Mouse (Mus musculus) B cell, adult 2 months (primary cell): Measurements from ENCODE around the gene Nubp1.

Experiments
- DNase-seq, 2 experiments: peaks; one replicate each; pipeline ENCODE4 v3.0.0; 2022

Nubp1 gene

DNA sequence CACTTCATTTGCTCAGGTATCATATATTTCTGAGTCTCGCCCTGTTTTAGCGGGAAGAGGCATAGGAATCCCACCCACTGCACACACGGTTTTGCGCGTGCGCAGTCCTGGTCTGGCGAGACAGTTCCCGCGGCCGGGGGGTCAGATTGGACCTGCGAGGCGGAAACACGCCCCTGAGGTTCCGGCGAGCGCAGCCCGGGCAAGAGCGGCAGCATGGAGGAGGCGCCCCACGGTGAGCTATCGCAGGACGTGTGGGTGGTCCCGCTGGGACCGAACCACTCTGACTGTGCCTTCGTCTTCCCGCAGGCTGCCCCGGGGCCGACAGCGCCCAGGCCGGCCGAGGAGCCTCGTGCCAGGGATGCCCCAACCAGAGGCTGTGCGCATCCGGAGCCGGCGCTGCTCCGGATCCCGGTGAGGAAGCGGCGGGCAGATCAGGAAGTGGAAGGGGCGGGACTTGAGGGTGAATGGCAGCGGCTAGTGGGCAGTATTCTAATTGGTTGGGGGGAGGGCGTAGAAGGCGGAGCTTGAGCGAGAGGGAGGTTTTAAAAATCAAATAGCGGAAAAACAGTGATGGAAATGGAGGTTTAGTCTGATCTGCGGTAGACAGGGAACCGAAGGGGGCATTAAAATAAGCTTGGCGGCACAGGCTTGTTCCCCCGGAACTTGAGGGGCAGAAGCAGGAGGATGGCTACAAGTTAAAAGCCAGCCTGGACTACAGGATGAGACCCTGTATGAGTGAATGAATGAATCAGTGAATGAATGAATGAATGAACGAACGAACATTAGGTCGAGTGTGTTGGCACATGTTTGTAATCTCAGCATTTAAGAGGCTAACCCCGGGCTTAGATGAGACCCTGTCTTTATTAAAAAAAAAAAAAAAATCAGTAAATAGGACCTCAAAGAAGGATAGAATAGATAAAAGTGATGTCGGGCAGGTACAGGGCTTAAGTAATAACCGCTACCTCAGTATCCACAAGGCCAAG is at the start of gene Nubp1:
Gene Nubp1 (plus strand): TSS at position 185 of the 983 bp plus-strand sequence.
- peak; percentile 92 for DNase-seq

- no peak for DNase-seq
Observed at GRCm38 (mm10) chr16:10363061-10363460, 48.7 kb upstream of the Nubp1 start.

DNA sequence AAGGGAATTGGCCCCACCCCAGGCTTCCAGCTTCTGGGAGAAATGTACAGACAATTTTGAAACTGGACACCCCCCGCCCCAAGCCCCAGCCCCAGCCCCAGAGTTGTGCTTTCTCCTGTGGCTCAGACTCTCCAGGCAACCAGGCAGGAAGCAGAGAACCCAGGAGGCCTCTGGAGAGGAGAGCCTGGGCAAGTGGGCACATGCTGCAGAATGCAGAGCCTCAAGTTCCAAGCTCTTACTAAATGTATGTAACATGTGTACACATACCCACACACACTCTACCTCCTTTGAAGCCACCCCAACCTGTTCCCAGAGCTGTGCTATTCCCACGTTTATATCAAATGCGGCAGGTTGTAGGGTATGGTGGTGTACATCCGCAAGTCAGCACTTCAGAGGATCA is 46.0 kb upstream of the Nubp1 start:
- no peak for DNase-seq

- DNase-seq: no peak
Observed at GRCm38 (mm10) chr16:10366240-10367217, 45.2 kb upstream of the Nubp1 start.

DNA sequence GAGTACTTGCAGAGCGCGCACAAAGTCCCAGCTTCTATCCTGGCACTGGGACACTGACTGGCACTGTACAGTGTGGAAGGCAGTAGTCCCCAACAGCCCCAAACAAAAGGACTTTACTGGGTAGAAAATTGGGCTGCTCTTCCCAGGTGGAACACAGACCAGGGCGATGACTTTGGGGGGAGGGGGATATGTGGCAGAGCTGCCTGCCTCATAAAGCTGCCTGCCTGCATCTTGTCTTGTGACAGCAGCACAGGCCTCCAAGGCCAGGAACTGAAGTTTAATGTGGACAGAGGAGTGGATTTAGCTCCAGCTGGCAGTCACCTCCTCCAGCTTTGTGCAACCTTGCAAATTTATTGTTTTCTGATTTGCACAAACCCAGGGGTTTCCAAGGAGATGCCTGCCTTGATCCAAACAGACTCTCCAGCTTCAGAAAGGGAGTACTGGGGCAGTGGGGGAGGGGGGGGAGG is 42.2 kb upstream of the Nubp1 start:
- DNase-seq: no peak

DNA sequence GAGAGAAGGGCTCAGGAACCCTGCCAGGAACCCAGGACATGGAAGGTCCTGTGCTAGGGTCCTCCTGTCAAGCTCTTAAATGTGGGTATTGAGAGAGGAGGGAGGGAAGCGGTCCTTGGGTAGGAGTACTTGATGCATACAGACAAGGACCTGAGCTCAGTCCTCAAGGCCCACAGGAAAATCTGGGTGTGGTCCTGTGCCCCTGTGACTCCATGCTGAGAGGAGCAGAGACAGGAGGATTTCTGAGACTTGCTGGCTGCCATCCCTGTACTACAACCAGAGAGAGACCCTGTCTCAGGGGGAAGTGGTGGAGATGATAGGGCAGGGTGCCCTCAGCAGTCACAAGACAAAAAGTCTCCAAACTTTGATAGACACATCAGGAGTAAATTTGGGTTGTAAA is 41.8 kb upstream of the Nubp1 start:
- DNase-seq: no peak

DNA sequence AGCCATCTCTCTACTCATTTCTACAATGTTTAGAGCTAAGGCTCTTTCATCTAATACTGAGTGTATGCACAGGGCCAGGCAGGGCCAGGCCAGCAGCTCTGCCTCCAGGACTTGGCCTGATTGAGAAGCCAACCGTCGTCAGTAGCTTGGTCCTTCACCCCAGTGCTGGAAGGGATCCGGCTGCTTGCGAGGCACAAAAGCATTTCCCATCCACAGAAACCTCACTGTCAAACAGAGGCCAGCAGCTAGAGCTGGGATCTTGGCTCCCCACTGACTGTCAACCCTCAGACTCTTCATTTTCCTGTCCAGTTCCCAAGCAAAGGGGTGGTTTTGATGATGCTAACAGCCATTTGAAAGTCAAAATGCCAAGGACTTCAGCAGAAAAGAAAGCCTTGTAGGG is 39.4 kb upstream of the Nubp1 start:
- DNase-seq: no peak

- no peak for DNase-seq
Observed at GRCm38 (mm10) chr16:10374254-10375011, 37.3 kb upstream of the Nubp1 start.

GRCm38 (mm10) chr16:10377286-10377685 is 34.5 kb upstream of the Nubp1 start:
- no peak for DNase-seq

DNA sequence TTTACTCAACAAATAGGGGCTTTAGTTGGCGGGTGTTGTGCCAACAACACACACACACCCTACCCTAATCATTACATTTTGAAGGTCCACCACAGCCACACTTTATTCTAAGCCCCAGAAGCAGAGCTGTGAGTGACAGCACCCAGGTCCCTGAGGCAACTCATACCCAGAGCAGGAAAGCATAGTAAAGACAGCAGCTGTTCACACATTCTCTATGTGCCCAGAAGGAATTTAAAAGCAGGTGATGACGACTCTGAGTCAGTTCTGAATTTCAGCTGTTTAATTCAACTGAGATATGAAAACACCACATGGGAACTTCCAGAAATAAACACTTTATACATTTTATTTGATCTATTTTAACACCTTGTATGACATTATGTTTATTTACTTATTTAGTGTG is 32.2 kb upstream of the Nubp1 start:
- DNase-seq: no peak

GRCm38 (mm10) chr16:10384060-10384497 is 27.7 kb upstream of the Nubp1 start:
- peak; percentile 51 to 52 for DNase-seq

- no peak for DNase-seq
Observed at GRCm38 (mm10) chr16:10384544-10384943, 27.2 kb upstream of the Nubp1 start.

- DNase-seq: no peak
Observed at GRCm38 (mm10) chr16:10385261-10385660, 26.5 kb upstream of the Nubp1 start.

DNA sequence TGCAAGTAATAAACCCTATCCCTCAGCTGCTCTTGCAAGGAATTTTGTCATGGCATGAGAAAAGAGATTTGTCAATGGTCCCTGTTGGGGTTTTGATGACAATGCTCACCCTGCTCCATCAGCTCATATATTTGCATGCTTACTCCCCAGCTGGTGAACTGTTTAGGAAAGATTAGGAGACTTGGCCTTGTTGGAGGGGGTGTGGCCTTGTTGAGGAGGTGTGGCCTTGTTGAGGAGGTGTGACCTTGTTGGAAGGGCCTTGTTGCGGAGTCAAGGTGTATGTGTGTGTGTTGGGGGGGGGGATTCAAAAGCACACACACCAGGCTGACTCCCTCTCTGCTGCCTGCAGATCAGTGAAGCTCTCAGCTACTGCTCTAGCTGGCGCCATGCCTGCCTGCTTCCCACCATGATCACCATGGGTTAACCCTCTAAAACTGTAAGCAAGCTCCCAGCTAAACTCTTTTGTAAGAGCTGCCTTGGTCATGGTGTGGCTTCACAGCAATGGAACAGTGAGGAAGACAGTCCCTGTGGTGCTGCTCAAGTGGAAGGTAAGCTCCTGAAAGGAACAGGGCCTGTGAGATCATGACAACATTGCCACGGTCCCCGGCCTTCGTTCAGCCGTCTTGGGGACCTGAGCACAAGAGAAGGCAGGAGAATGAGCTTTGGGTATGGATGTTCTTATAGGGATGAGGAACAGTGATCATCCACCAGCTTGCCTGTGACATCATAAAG is 22.9 kb upstream of the Nubp1 start:
- DNase-seq: no peak

- DNase-seq: no peak
Observed at GRCm38 (mm10) chr16:10392587-10392986, 19.2 kb upstream of the Nubp1 start.

- DNase-seq: peak; percentile 71 to 72
Observed at GRCm38 (mm10) chr16:10394699-10395540, 16.8 kb upstream of the Nubp1 start, which contains the start of gene Tekt5. Tekt5 (minus strand) TSS chr16:10395490.

GRCm38 (mm10) chr16:10398755-10399154 is 13.0 kb upstream of the Nubp1 start:
- peak in 1 of 2 experiments; percentile 10 for DNase-seq

DNA sequence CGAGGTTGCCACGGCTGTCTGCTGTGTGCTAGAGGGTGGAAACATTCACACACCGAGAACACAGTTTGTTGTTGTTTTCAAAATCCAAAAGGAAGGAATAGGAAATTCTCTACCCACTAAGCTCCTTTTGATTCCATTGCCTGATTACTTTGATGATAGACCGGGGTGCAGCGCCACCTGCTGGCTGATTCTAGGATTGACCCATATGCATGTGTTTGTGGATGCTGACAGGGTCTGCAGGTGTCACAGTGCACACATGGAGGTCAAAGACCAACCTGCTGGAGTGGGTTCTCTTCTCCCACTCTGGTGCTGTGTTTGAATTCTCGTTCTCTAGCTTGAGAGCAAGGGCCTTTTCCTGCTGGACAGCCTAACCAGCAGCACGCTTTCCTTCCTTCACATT is 12.6 kb upstream of the Nubp1 start:
- peak; percentile 92 for DNase-seq

DNA sequence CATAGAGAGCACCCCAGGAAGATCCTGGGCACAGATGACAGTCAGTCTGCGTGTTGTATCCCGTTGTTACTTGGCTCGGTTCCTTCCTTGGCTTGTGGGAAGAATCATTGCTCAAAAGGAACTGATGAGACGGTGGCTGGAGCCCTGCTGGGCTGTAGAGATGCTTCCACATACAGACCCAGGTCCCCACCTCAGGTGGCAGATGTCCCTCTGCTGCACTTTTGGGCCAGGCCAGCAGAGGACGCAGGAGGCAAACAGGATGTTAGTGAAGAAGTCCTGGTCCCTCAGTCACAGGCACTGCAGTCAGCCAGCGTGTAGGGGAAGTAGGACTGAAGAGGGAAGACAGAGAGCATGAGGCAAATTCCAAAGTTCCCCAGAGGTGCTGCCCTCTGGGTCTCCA is 4.2 kb downstream of the Nubp1 start:
- peak; percentile 77 to 82 for DNase-seq

DNA sequence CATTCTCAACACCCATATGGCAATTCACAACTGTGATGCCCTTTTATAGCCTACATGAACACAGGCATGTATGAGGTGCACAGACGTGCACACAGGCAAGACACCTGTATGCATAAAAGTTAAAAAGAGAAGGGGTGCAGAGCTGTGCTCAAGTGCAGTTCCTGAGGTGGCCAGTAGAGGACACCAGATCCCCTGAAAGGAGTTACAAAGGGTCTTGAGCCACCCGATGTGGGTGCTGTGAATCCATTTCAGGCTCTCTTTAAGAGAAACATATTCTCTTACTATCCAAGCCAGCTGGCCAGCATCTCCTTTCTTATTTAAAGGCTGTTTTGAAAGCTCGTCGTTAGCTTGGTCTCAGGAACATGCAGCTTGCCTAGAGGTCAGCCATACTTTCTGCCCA is 5.1 kb downstream of the Nubp1 start:
- DNase-seq: peak; percentile 50
